Mouse (Mus musculus): ENCODE results near the gene Vmn1r104. TPM values are rescaled to one million over a fixed set of nuclear protein-coding genes. Genes with fewer than 3 reads are reported as not detected.

The Vmn1r104 gene
- polyA plus RNA-seq (2012; rRNA removed), result not detected in 2 replicates

GRCm38 (mm10) chr7:20533537-20533936 is at the start of gene Vmn1r104:
Vmn1r104 (plus strand) TSS chr7:20533837.

GRCm38 (mm10) chr7:20510434-20510833 is 23.2 kb upstream of the Vmn1r104 start, which contains the start of gene Vmn1r103:
Vmn1r103 (minus strand) TSS chr7:20510534.

GRCm38 (mm10) chr7:20545657-20546056 is 12.0 kb downstream of the Vmn1r104 start, which contains the start of gene Gm5726:
Gm5726 (minus strand) TSS chr7:20545757.

GRCm38 (mm10) chr7:20576141-20576540 is 42.5 kb downstream of the Vmn1r104 start, which contains the start of gene Gm4141:
Gm4141 (minus strand) TSS chr7:20576241.

Other genes starting within 250 kb of the Vmn1r104 start
- gene Gm4133, start 199.8 kb upstream of the Vmn1r104 start, polyA plus RNA-seq (2012; rRNA removed), result not detected in 2 replicates
- not detected in 2 replicates for gene Gm5728, start 158.4 kb upstream of the Vmn1r104 start, polyA plus RNA-seq (2012; rRNA removed)
- not detected in 2 replicates for gene Vmn1r100, start 115.9 kb upstream of the Vmn1r104 start, polyA plus RNA-seq (2012; rRNA removed)
- gene Vmn1r101, start 91.2 kb upstream of the Vmn1r104 start, polyA plus RNA-seq (2012; rRNA removed), result not detected in 2 replicates
- gene Gm10670, start 58.9 kb upstream of the Vmn1r104 start, polyA plus RNA-seq (2012; rRNA removed), result not detected in 2 replicates
- gene Vmn1r103, start 23.3 kb upstream of the Vmn1r104 start, polyA plus RNA-seq (2012; rRNA removed), result not detected in 2 replicates
- gene Gm5726, start 11.9 kb downstream of the Vmn1r104 start, polyA plus RNA-seq (2012; rRNA removed), result not detected in 2 replicates
- not detected in 2 replicates for gene Gm4141, start 42.4 kb downstream of the Vmn1r104 start, polyA plus RNA-seq (2012; rRNA removed)
- not detected in 2 replicates for gene Gm4513, start 65.2 kb downstream of the Vmn1r104 start, polyA plus RNA-seq (2012; rRNA removed)
- gene Vmn1r107, start 135.1 kb downstream of the Vmn1r104 start, polyA plus RNA-seq (2012; rRNA removed), result not detected in 2 replicates
- not detected in 2 replicates for gene Vmn1r111, start 169.4 kb downstream of the Vmn1r104 start, polyA plus RNA-seq (2012; rRNA removed)
- not detected in 2 replicates for gene Gm10668, start 196.8 kb downstream of the Vmn1r104 start, polyA plus RNA-seq (2012; rRNA removed)
- gene Vmn1r112, start 237.3 kb downstream of the Vmn1r104 start, polyA plus RNA-seq (2012; rRNA removed), result not detected in 2 replicates